Mouse (Mus musculus) retina, embryonic 14.5 days (tissue): ENCODE results near the gene Nudt1.
A peak's percentile ranks its signal among the peaks of the same experiment; 100 is the strongest.

Experiments used
- DNase-seq: peaks from one replicate; pipeline ENCODE4 v3.0.0-alpha.2; 2015; ENCODE audit warnings: low spot score

Nudt1 gene

GRCm38 (mm10) chr5:140382688-140383087, 61.2 kb downstream of the Nudt1 start:
- no peak for DNase-seq

DNA sequence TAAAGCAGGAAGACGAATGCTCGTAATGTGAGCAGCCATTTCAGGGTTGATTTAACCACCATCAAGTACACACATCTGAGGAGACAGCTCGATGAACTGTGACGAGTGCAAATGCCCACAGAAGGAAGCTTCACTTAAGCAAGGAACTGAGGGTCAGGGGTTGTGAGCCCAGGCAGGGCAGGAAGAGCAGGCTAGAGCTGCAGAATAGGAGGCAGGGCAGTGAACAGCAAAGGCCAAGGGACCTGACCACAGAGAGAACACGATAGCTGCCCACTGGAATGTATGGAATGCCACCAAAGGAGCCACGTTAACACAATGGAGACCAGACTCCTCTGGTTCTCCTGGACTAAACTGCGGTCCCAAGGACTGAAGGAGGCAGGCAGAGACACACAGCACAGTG, 62.1 kb downstream of the Nudt1 start:
- peak; percentile 53 for DNase-seq

DNA sequence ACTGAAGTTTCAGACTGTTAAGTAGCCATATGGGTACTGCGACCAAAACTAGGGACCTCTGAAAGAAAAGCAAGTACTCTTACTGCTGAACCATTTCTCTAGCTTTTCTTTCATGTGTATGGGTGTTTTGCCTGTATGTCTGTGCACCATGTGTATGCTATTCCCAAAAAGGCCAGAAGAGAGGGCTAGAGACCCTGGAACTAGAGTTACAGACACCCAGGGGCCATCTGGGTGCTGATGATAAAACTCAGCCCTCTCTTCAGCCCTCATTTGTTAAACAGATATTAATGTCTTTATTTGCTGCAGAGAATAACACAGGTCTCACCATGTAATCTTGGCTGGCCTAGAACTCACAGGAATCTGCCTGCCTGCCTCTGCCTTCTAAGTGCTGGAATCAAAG, 63.0 kb downstream of the Nudt1 start:
- no peak for DNase-seq

DNA sequence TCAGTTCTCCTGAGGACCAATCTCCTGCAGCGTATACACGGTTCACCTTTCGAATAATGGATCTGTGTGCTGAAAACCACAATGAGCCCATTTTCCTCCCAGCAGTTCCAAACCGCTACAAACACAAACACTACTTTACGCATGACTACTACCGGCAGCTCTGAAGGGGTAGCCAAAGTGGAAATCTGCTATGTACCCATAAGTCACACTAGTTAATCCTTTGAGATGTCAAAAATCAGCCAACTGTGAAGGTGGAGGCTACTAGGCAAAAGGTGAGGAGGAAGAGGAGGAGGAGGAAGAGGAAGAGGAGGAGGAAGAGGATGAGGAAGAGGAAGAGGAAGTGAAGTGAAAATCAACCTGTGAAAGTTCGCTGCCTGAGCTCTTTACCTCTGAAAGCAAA, 65.8 kb downstream of the Nudt1 start:
- DNase-seq = no peak
